Mouse (Mus musculus) sigmoid colon, adult 10 weeks (tissue): ENCODE results near the gene Rln3. TPM values are rescaled to one million over a fixed set of nuclear protein-coding genes. Genes with fewer than 3 reads are reported as not detected.

Experiments used
- polyA plus RNA-seq: library from polyadenylated mRNA; stranded (reverse); fragments of 350-450 nt; fragmentation: Illumina TruSeq; extraction: RNeasy Lipid Tissue Mini Kit (QIAGEN cat#74804); gene quantifications from one replicate; pipeline ENCODE4 v1.2.3, GENCODE M21; 2014; ENCODE audit warnings: low read depth, low replicate concordance

Gene Rln3
- not detected for polyA plus RNA-seq

DNA sequence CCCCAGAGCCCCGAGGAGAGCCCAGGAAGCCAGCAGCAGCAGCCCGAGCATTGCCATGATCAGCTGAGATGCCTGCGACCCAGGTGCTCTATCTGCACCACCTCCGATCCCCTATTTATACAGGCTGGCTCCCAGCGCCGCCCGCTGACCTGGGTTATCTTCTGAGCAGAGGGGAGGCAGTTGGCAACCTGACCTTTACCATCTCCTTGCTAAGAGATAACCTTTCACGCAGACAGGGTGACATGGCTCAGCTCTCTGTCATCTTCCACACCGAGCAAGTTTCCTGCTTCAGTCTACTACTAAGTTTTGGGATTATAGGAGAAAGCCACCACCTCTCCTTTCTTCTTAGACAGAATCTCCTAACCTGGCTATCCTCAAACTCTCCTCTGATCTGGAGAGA, at the start of gene Rln3:
TSS of gene Rln3 (minus strand) at position 101 of the 400 bp plus-strand sequence.

DNA sequence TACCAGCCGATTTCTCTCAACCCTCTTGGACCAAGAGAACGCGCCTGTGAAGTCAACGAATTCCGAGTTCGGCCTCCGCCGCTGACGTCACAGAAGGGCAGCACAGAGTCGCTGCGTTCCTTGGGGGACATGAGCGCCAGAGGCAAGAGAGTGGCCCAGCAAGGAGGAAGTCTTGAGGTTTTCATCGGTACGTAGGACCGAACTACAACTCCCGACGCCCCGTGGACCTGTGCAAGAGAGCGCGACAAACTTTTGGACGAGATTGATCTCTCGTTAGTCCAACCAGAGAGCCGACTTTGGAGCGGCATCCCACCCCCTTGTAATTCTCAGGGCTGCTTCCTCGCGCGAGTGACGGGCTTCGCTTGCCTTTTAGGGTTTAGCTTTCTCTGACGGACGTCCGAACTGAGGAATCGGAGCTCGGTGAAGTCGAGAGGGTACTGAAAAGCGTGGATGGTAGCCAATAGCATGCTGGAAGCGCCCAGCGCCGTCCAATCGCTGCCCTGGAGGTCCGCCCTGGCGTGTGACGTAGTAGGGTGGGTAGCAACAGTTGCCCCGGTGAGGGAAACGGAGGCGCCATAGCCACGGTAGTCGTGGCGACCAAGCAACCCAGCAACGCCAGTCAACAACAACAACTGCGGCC, 21.6 kb upstream of the Rln3 start, which contains the start of gene Rfx1:
TSS of gene Rfx1 (plus strand) at position 544 of the 640 bp plus-strand sequence.

DNA sequence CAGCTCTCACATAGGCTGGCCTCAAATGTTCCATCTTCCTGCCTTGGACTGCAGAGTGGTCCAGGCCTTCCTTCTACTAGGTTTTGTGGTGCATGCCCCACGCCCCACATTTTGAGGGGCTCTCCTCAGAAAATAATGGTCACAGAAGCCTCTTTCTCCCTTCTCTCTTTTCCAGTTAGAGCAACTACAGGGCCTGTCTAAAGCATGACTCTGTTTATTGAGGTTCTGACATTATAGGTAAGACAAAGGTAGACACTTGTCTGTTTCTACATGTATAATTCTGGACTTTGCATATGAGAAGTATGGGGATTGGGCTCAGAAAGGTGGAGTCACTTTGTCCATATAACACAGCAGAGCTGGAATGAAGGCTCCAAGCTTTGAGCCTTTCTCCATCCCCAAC, 20.2 kb upstream of the Rln3 start, which contains the start of gene Gm10643:
TSS of gene Gm10643 (minus strand) at position 101 of the 400 bp plus-strand sequence.

DNA sequence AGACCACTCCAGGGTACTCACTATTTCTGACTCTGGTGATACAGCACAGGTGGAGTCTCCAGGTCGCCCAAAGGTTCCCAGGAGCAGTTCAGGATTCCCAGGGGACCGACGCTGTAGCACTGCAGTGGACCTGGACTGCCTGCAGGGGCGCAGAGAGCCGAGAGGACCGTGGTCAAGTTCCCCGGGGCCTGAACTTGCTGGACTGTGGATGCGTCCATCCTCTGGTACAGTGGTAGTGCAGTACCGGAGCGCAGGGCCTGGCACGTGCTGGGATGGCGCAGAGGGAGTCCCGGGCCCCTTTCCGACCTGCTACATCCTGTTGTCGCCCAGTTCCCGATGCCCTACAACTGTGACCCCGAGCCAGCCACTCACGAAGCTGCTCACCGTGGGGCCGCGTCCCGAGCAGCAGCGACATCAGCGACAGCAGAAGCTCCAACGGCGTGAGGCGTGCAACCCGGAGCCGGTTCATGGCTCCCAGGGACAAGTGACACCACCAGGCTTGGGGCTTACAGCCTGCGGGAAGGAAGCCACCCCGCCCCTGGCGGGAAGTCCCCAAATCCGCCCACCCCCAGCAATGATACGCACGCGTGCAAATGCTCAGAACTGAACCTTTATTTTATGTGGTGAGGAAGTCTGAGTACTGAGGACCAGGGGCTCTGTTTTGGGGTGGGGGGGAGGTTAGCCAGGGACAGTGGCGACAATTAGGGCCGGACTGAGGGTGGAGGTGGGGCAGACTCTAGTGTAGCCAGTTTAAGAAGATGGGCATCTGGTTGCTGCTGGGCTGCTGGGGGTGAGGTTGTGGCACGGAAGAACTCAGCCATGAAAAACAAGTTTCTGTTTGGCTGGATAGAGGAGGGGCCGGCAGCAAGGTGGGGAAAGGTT, 2.5 kb downstream of the Rln3 start, which contains the start of gene Il27ra:
TSS of gene Il27ra (minus strand) at position 524 of the 882 bp plus-strand sequence.

DNA sequence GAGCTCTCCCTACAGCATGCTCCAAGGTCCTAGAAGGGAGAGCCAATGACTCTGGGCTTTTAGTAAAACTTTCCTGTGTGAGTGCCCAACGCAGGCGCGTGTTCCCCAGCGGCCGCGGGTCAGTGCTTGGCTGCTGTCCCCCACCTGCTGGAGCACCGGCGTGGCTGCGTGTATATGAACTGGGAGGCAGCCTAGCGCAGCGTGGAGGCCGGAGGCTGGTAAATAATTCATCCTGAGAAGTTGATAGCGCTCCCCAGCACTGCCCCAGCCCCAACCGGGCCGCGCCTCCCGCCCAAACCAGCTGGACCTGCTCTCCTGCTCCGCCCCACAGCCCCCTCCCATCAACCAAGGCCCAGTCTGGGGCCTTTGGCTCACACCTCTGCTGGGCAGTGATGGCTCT, 23.7 kb downstream of the Rln3 start, which contains the start of gene Palm3:
TSS of gene Palm3 (plus strand) at position 376 of the 400 bp plus-strand sequence.

DNA sequence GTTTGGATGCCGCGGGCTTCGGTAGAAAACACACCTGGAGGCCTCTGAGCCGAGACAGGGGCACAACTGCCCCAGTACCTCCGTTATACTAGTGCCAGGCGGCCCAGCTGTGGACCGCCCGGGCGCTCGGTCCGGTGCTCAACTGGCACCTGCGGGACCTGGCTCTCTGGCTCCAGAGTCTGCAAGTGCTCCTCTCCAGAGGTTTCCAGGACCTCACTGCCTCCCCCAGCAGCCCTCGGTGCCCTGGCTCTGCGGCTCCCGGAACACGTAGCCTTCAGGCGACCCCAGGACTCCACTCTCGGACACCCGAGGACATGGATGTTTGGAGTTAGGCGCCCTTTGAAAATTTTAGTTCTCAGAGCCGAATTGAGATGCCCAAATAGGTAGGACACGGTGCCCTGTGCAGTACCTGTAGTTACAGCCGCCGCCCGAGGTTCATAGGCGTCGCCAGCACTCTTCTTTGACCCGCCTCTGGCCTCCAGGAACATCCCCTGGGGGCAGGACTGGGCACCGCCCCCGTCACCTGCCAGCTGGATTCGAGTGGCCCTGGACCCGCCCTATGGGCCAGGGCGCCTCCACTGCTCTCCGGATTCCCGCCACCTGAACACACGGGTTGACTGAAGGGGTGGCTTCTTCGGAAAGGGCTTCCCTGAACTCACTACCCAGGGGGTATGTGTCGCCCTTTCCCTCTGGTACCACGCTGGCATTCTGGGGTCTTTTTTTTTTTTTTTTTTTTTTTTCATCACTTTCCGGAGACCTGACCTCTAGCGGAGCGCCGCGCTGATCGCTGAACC, 32.9 kb downstream of the Rln3 start, which contains the start of gene 2210011C24Rik:
TSS of gene 2210011C24Rik (minus strand) at position 467 of the 794 bp plus-strand sequence.

DNA sequence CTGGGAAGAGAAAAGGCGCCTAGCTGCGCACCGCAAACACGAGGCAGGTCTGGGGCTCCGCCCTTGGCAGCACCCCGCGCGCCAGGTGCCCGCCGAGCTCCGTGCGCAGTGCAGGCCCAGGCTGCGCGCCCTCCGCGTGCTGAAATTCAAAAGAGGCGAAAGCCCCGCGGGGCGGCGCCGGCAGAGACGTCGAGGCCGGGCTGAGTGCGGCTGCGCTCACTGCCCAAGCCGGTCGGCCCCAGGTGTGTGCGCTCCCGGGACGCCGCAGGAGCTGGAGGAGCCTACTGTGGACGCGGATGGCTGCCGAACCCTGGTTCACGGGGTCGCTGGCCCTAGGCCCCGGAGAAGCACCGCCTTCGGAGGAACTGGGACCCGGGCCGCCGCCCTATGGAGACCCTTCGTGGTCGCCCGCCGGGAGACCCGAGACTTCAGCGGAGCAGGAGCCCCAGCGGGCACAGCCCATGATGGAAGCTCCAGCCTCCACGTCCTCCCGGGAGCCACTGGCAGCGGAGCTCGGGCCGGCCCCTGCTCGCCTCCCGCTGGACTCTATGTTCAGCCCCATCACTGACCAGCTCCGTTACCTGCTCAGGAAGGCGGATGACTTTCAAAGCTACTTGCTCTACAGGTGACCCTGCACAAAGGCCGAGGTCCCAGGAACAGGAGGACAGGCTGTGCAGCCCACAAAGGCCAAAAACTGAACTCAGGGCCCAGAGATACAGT, 43.4 kb downstream of the Rln3 start, which contains the start of gene 1700067K01Rik:
TSS of gene 1700067K01Rik (plus strand) at position 222 of the 720 bp plus-strand sequence.

DNA sequence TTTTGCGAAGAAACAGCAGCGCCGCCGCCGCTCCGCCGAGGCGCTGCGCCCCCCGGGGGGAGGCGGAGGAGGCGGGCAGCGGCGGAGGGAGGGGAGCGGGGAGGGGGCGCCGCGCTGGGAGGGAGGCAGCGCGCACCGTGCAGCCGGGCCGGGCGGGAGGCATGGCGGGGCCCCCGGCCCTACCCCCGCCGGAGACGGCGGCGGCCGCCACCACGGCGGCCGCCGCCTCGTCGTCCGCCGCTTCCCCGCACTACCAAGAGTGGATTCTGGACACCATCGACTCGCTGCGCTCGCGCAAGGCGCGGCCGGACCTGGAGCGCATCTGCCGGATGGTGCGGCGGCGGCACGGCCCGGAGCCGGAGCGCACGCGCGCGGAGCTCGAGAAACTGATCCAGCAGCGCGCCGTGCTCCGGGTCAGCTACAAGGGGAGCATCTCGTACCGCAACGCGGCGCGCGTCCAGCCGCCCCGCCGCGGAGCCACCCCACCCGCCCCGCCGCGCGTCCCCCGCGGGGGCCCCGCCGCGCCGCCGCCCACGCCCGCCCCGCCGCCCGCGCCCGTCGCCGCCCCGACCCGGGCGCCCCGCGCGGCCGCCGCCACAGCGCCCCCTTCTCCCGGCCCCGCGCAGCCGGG, 47.2 kb downstream of the Rln3 start, which contains the start of gene Samd1:
TSS of gene Samd1 (plus strand) at position 162 of the 631 bp plus-strand sequence.

Other genes with a start within 250 kb of the Rln3 start
- gene Adgrl1, start 144.9 kb downstream of the Rln3 start, polyA plus RNA-seq, result 1.6 TPM
- not detected for gene Gm10644, start 89.8 kb downstream of the Rln3 start, polyA plus RNA-seq
- 4.7 TPM for gene Asf1b, start 89.5 kb downstream of the Rln3 start, polyA plus RNA-seq
- 16.0 TPM for gene Prkaca, start 72.0 kb downstream of the Rln3 start, polyA plus RNA-seq
- gene Samd1, start 47.3 kb downstream of the Rln3 start, polyA plus RNA-seq, result 4.5 TPM
- gene 1700067K01Rik, start 43.5 kb downstream of the Rln3 start, polyA plus RNA-seq, result not detected
- 10.3 TPM for gene 2210011C24Rik, start 32.8 kb downstream of the Rln3 start, polyA plus RNA-seq
- 0.16 TPM for gene Palm3, start 23.5 kb downstream of the Rln3 start, polyA plus RNA-seq
- gene Il27ra, start 2.4 kb downstream of the Rln3 start, polyA plus RNA-seq, result 0.13 TPM
- gene Gm10643, start 20.1 kb upstream of the Rln3 start, polyA plus RNA-seq, result 2.2 TPM
- gene Rfx1, start 21.8 kb upstream of the Rln3 start, polyA plus RNA-seq, result 1.6 TPM
- gene Dcaf15, start 59.8 kb upstream of the Rln3 start, polyA plus RNA-seq, result 4.3 TPM
- not detected for gene Podnl1, start 81.0 kb upstream of the Rln3 start, polyA plus RNA-seq
- gene Cc2d1a, start 102.9 kb upstream of the Rln3 start, polyA plus RNA-seq, result 0.47 TPM
- gene 4930432K21Rik, start 103.0 kb upstream of the Rln3 start, polyA plus RNA-seq, result not detected
- not detected for gene Nanos3, start 140.2 kb upstream of the Rln3 start, polyA plus RNA-seq
- gene Zswim4, start 192.1 kb upstream of the Rln3 start, polyA plus RNA-seq, result 0.25 TPM
- gene D8Ertd738e, start 204.7 kb upstream of the Rln3 start, polyA plus RNA-seq, result 1.8 TPM
- 6.0 TPM for gene Mri1, start 212.3 kb upstream of the Rln3 start, polyA plus RNA-seq
- gene Ccdc130, start 225.4 kb upstream of the Rln3 start, polyA plus RNA-seq, result 1.6 TPM